Mouse (Mus musculus) megakaryocyte, embryonic 14.5 days (primary cell): ENCODE measurements at regions not wholly inside any gene's neighbourhood (a gene's known extent, or its start where the extent isn't known, plus 50 kb on each side); places are given as distances from the start of the nearest gene placed in this dataset.

Experiments used
- FLI1 ChIP-seq: IDR thresholded peaks from 2 replicates; pipeline ENCODE4 v1.6.1; 2012; ENCODE audit warnings: low read length, inconsistent platforms, mixed read lengths
- GATA1 ChIP-seq: IDR thresholded peaks from 3 replicates; pipeline ENCODE4 v1.6.1; 2012; ENCODE audit warnings: mixed read lengths, low read length, inconsistent platforms, borderline replicate concordance

GRCm38 (mm10) chr2:160057211-160057610 is 276.8 kb downstream of the Gm826 start:
- TF ChIP-seq GATA1 (no peak), FLI1 (no peak)
